Mouse (Mus musculus) hindbrain, embryonic 16.5 days (tissue): ENCODE measurements around the gene Nyap1. TPM values are rescaled to one million over a fixed set of nuclear protein-coding genes. Genes with fewer than 3 reads are reported as not detected.

Experiments used
- ATAC-seq: fragments of 200-750 bp; cut with Nextera tagmentation; 2 replicates; pipeline ENCODE4 v1.8.0; 2017; ENCODE audit warnings: moderate TSS enrichment, moderate library complexity
- H3K27ac ChIP-seq: fragments of 300-500 bp; sonication (generic); 2 replicates; pipeline ENCODE4 v1.5.1; 2014; ENCODE audit warnings: low read depth, mild to moderate bottlenecking, control low read depth, low read length, moderate library complexity
- H3K27me3 ChIP-seq: fragments of 300-500 bp; sonication (generic); replicated peaks from 2 replicates; pipeline ENCODE4 v1.6.1; 2014; ENCODE audit warnings: low read length; ENCODE audit not compliant: control insufficient read depth, insufficient read depth
- H3K36me3 ChIP-seq: fragments of 300-500 bp; sonication (generic); 2 replicates; pipeline ENCODE4 v1.6.1; 2014; ENCODE audit warnings: mild to moderate bottlenecking, low read length, moderate library complexity, mixed read lengths; ENCODE audit not compliant: control insufficient read depth, insufficient read depth
- H3K4me1 ChIP-seq: fragments of 300-500 bp; sonication (generic); 2 replicates; pipeline ENCODE4 v1.6.1; 2014; ENCODE audit warnings: low read depth, low read length; ENCODE audit not compliant: control insufficient read depth, insufficient read depth
- H3K4me2 ChIP-seq: fragments of 300-500 bp; sonication (generic); 2 replicates; pipeline ENCODE4 v1.6.1; 2014; ENCODE audit warnings: mild to moderate bottlenecking, low read length, control low read depth, moderate library complexity
- H3K4me3 ChIP-seq: fragments of 300-500 bp; sonication (generic); 2 replicates; pipeline ENCODE4 v1.5.1; 2014; ENCODE audit warnings: mild to moderate bottlenecking, low read length, control low read depth, moderate library complexity
- H3K9ac ChIP-seq: fragments of 300-500 bp; sonication (generic); 2 replicates; pipeline ENCODE4 v1.6.1; 2014; ENCODE audit warnings: low read depth, mild to moderate bottlenecking, control low read depth, low read length, moderate library complexity
- H3K9me3 ChIP-seq: fragments of 300-500 bp; sonication (generic); 2 replicates; pipeline ENCODE4 v1.6.1; 2014; ENCODE audit warnings: mild to moderate bottlenecking, low read length, moderate library complexity; ENCODE audit not compliant: control insufficient read depth
- WGBS: fragments of 180-500 bp; shearing (Covaris S2); extraction: QIAGEN DNeasy Blood & Tissue Kit; methylation state at CpG from one replicate; pipeline ENCODE4 v1.1.7; 2014; 5-methylcytosine and 5-hydroxymethylcytosine counted together
- polyA plus RNA-seq: library from polyadenylated mRNA; unstranded; fragments of >200 nt; fragmentation: Nextera tagmentation; extraction: Ambion mirVana; gene quantifications from 2 replicates; pipeline ENCODE4 v1.2.1, GENCODE M21; 2015

Gene Nyap1
- polyA plus RNA-seq, 1 experiment from 2014 or later, result 44.0 TPM

DNA sequence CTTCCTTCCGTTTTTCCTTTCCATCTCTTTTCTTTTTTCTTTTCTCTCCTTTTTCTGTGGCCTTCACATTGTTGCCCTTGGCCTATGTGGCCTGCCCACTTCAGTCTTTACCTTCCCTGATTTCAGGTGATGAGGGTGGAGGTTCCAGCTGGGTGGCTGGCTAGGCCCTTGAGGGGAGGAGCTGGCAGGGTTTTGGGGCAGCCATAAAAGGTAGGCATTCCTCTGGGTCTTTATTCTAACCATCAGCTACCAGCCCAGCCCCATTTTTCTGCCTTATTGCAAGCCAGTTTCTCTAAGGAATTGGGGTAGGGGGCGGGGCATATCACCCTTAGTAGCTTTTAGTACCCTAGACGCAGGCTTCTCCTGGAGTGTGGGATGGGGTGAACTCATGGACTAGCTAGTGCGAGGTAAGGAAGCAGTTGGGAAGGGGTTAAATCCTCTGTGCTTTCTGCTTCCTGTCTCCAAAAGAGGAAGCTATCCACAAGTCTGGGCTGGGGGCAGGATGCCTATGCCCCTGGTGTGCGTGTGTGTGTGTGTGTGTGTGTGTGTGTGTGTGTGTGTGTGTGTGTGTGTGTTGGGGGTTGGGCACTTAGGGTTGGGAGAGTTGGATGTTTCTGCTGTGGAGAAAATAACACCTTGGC is 6.8 kb upstream of the Nyap1 start:
- 32% methylated on average over 5 of the region's 5 CpGs for WGBS
- Histone ChIP-seq H3K9me3 (no peaks in the 10 kb centered on the region), H3K36me3 (0 out of 2 replicates have a peak, but pooled peaks cover 3% of the 10 kb centered on the region), H3K4me3 (peak overlapping the region; percentile 51), H3K27me3 (no peaks in the 10 kb centered on the region), H3K27ac (0 out of 2 replicates have a peak overlapping the region, but pooled peaks have one; percentile 30), H3K4me1 (peaks cover 29% of the 10 kb centered on the region), H3K9ac (peak overlapping the region; percentile 39), H3K4me2 (peak overlapping the region; percentile 96)
- no peak for ATAC-seq

GRCm38 (mm10) chr5:137747326-137747961 is 6.0 kb upstream of the Nyap1 start:
- ATAC-seq, result 0 out of 2 replicates have a peak, but pooled peaks have one; percentile 29
- Histone ChIP-seq H3K9ac (peak overlapping the region; percentile 75), H3K9me3 (no peaks in the 10 kb centered on the region), H3K27me3 (no peaks in the 10 kb centered on the region), H3K4me2 (peak overlapping the region; percentile 96), H3K4me3 (peak overlapping the region; percentile 51), H3K27ac (peak overlapping the region; percentile 88), H3K36me3 (0 out of 2 replicates have a peak, but pooled peaks cover 3% of the 10 kb centered on the region), H3K4me1 (peaks cover 29% of the 10 kb centered on the region)
- WGBS, result 6% methylated on average over 26 of the region's 26 CpGs

DNA sequence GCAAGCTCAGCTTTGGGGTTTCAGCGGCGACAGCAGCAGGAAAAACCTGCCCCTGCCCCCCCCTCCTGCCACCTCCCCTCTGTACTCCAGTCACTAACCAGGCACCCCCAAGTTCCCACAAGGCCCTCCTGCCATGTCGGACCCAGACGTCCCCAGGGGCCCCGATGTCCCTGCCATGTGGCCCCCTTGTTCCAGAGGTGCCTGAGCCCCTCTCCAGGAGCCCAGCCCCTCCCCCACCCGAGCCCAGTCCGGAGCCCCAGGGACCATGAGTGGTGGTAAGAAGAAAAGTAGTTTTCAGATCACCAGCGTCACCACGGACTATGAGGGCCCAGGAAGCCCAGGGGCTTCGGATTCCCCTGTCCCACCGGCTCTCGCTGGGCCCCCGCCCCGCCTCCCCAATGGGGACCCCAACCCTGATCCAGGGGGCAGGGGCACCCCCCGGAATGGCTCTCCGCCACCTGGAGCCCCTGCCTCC is 5.5 kb upstream of the Nyap1 start:
- Histone ChIP-seq H3K9me3 (no peaks in the 10 kb centered on the region), H3K4me3 (peak overlapping the region; percentile 51), H3K4me2 (peak overlapping the region; percentile 96), H3K27ac (peak overlapping the region; percentile 88), H3K36me3 (no peaks in the 10 kb centered on the region), H3K27me3 (no peaks in the 10 kb centered on the region), H3K4me1 (peaks cover 29% of the 10 kb centered on the region), H3K9ac (peak overlapping the region; percentile 75)
- no peak for ATAC-seq
- WGBS, result 1% methylated on average over 15 of the region's 16 CpGs

DNA sequence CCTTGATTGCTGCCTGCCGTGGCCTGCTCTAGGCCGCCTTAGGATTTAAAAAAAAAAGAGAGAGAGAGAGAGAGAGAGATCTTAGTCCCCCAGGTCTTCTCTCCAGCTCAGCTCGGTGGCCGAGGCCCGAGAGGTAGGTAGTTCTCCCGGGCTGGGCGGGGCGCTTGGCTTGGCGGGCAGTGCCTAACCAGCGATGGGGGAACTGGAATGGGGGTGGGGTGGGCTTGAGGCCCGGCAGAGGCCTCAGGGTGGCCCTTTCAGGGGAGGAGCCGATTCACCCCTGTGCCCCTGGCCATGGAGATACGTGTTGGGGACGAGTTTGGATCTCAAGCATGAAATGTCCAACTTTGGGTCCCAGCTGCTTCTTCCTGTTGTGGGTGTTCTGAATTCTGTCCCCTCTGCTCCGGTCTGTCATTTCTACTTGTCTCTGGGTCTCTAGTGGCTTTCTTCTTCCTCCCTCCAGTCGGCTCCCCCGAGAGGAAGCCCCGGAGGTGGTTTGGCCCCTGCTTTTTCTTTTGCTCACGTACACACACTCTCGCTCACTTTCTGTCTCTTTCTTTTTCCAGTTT is 5.0 kb upstream of the Nyap1 start:
- peak; percentile 10; the same call in 1 of the 2 replicates for ATAC-seq
- no peaks in the 10 kb centered on the region for H3K36me3 ChIP-seq
- peak overlapping the region; percentile 51 for H3K4me3 ChIP-seq
- peaks cover 31% of the 10 kb centered on the region for H3K4me1 ChIP-seq
- H3K27ac ChIP-seq, result peak overlapping the region; percentile 88
- whole genome bisulfite sequencing, result 0% methylated on average over 20 of the region's 20 CpGs
- peak overlapping the region; percentile 75 for H3K9ac ChIP-seq
- H3K4me2 ChIP-seq, result peak overlapping the region; percentile 96
- no peaks in the 10 kb centered on the region for H3K9me3 ChIP-seq
- H3K27me3 ChIP-seq, result no peaks in the 10 kb centered on the region

DNA sequence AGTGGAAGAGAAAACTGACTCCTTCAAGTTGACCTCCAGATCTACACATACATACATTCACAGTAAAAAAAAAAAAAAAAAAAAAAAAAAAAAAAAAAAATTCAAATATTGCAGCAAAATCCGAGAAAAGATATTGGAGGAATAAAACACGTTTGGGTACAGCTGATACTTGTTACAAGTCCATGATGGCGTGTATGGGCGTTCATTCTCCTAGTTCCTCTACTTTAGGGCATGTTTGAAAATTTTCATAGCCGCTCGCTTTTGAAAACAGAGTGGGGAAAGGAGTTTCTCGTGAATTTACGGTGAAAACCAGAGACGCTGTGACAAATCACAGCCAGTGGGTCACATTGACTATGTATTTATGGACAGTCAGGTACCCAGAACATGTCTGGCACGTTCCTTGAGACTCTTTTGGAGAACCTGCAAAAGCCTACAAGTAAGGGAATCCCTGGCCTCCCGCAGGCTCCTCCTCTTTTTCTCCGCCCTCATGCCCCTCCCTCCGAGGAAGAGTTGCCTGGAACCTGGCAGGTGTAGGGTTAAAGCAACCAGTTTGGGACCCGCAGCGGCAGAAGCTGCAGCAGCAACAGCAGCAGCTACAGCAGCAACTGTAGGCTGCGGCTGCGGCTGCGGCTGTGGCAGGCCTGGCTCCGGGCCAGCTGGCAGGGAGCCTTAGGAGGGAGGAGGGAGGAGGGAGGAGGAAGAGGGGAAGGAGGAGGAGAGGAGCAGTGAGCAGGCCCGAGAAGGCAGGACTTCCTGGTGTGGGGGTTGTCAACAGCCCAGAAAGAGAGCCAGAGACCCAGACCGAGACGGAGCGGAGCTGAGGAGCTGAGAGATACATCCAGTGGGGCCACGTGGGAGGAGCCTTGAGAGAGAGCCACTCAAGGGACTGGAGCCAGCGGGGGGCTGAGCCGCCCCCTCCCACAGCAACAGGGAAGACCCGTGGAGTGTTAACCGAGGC is 4.1 kb upstream of the Nyap1 start, which contains the start of gene Tsc22d4:
Gene Tsc22d4 (plus strand): TSS at position 517 of the 958 bp plus-strand sequence.
- peak within 1 kb of the TSS; percentile 88 for H3K27ac ChIP-seq
- H3K9ac ChIP-seq, result peak within 1 kb of the TSS; percentile 75
- no peaks in the 10 kb centered on the region for H3K36me3 ChIP-seq
- ATAC-seq, result peak; percentile 86
- no peaks in the 10 kb centered on the region for H3K9me3 ChIP-seq
- no peaks in the 10 kb centered on the region for H3K27me3 ChIP-seq
- peak within 1 kb of the TSS; percentile 96 for H3K4me2 ChIP-seq
- H3K4me1 ChIP-seq, result peaks cover 31% of the 10 kb centered on the region
- WGBS, result 3% methylated on average over 28 of the region's 28 CpGs
- peak within 1 kb of the TSS; percentile 51 for H3K4me3 ChIP-seq

- WGBS, result 86% methylated on average over 7 of the region's 7 CpGs
- H3K27me3 ChIP-seq, result no peaks in the 10 kb centered on the region
- no peak overlapping the region for H3K4me3 ChIP-seq
- H3K4me1 ChIP-seq, result peaks cover 38% of the 10 kb centered on the region
- no peak overlapping the region for H3K9ac ChIP-seq
- no peak for ATAC-seq
- H3K36me3 ChIP-seq, result no peaks in the 10 kb centered on the region
- H3K9me3 ChIP-seq, result no peaks in the 10 kb centered on the region
- no peak overlapping the region for H3K4me2 ChIP-seq
- H3K27ac ChIP-seq, result no peak overlapping the region
These were observed 2.8 kb upstream of the Nyap1 start for GRCm38 (mm10) chr5:137744197-137744596.

- H3K4me1 ChIP-seq, result peaks cover 39% of the 10 kb centered on the region
- H3K4me2 ChIP-seq, result no peak overlapping the region
- no peak overlapping the region for H3K4me3 ChIP-seq
- H3K9ac ChIP-seq, result no peak overlapping the region
- no peak overlapping the region for H3K27ac ChIP-seq
- 94% methylated on average over 6 of the region's 6 CpGs for WGBS
- H3K27me3 ChIP-seq, result no peaks in the 10 kb centered on the region
- H3K36me3 ChIP-seq, result no peaks in the 10 kb centered on the region
- no peak for ATAC-seq
- no peaks in the 10 kb centered on the region for H3K9me3 ChIP-seq
These were observed 1.4 kb upstream of the Nyap1 start for GRCm38 (mm10) chr5:137742836-137743235.

DNA sequence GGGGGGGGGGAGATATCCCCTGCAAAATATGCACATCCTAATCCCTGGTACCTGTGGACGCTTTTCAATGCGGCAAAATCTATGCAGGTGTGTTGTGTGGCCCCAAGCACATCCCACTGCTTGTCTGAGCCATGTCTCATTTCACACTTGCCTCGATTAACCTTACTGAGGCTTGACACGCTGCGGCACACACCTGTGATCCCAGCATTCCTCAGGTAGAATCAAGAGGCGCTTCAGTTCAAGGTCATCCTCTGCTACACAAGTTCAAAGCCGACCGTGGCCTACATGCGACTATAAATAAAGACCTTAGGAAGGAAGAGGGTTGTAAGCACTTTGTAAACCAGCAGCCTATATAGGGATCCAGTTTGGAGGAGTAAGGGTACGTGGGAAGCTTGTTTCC is 641 bp upstream of the Nyap1 start:
- Histone ChIP-seq H3K27ac (no peak overlapping the region), H3K4me1 (peaks cover 36% of the 10 kb centered on the region), H3K9me3 (no peaks in the 10 kb centered on the region), H3K4me2 (peak overlapping the region; percentile 90), H3K4me3 (peak overlapping the region; percentile 66; the same call in 1 of the 2 replicates), H3K27me3 (no peaks in the 10 kb centered on the region), H3K9ac (no peak overlapping the region), H3K36me3 (no peaks in the 10 kb centered on the region; the same call in 1 of the 2 replicates)
- whole genome bisulfite sequencing, result 67% methylated on average over 10 of the region's 10 CpGs
- no peak for ATAC-seq
